Mouse (Mus musculus): ENCODE measurements around the gene H60b. TPM values are rescaled to one million over a fixed set of nuclear protein-coding genes. Genes with fewer than 3 reads are reported as not detected.

The H60b gene
- polyA plus RNA-seq, 1 experiment, result not detected

- TF ChIP-seq GATA1 (IDR thresholded peaks at IDR 0.05; ENCODE audit: low read length), result no peak
- TF ChIP-seq TAL1 (IDR thresholded peaks at IDR 0.05; ENCODE audit: low read length), result no peak
- Histone ChIP-seq H3K9me3 (ENCODE audit: control insufficient read depth, low read length) (no peaks in the 10 kb centered on the region), H3K27me3 (ENCODE audit: control insufficient read depth) (no peaks in the 10 kb centered on the region), H3K4me3 (replicated peaks) (no peak overlapping the region), H3K4me1 (ENCODE audit: control insufficient read depth) (no peaks in the 10 kb centered on the region), H3K36me3 (ENCODE audit: control insufficient read depth) (no peaks in the 10 kb centered on the region)
Measured at GRCm38 (mm10) chr10:22302344-22303057, 144.1 kb downstream of the H60b start.

- no peaks in the 10 kb centered on the region for H3K27me3 ChIP-seq (ENCODE audit: control insufficient read depth)
- no peak overlapping the region for H3K4me3 ChIP-seq (replicated peaks)
- H3K4me1 ChIP-seq (ENCODE audit: control insufficient read depth), result no peaks in the 10 kb centered on the region
- TF ChIP-seq GATA1 (IDR thresholded peaks at IDR 0.05; ENCODE audit: low read length) (no peak), TAL1 (IDR thresholded peaks at IDR 0.05; ENCODE audit: low read length) (no peak)
- no peaks in the 10 kb centered on the region for H3K36me3 ChIP-seq (ENCODE audit: control insufficient read depth)
- no peaks in the 10 kb centered on the region for H3K9me3 ChIP-seq (ENCODE audit: control insufficient read depth, low read length)
Measured at GRCm38 (mm10) chr10:22303736-22304135, 145.3 kb downstream of the H60b start.

GRCm38 (mm10) chr10:22305801-22306200 lies 147.4 kb downstream of the H60b start:
- TF ChIP-seq GATA1 (IDR thresholded peaks at IDR 0.05; ENCODE audit: low read length), result no peak
- no peak for TF ChIP-seq TAL1 (IDR thresholded peaks at IDR 0.05; ENCODE audit: low read length)
- Histone ChIP-seq H3K4me3 (replicated peaks) (no peak overlapping the region), H3K27me3 (ENCODE audit: control insufficient read depth) (no peaks in the 10 kb centered on the region), H3K9me3 (ENCODE audit: control insufficient read depth, low read length) (no peaks in the 10 kb centered on the region), H3K4me1 (ENCODE audit: control insufficient read depth) (no peaks in the 10 kb centered on the region), H3K36me3 (ENCODE audit: control insufficient read depth) (no peaks in the 10 kb centered on the region)

- no peaks in the 10 kb centered on the region for H3K27me3 ChIP-seq (ENCODE audit: control insufficient read depth)
- H3K36me3 ChIP-seq (ENCODE audit: control insufficient read depth), result no peaks in the 10 kb centered on the region
- TF ChIP-seq GATA1 (IDR thresholded peaks at IDR 0.05; ENCODE audit: low read length), result no peak
- no peak for TF ChIP-seq TAL1 (IDR thresholded peaks at IDR 0.05; ENCODE audit: low read length)
- no peaks in the 10 kb centered on the region for H3K4me1 ChIP-seq (ENCODE audit: control insufficient read depth)
- no peak overlapping the region for H3K4me3 ChIP-seq (replicated peaks)
- H3K9me3 ChIP-seq (ENCODE audit: control insufficient read depth, low read length), result no peaks in the 10 kb centered on the region
Measured at GRCm38 (mm10) chr10:22306452-22306851, 148.1 kb downstream of the H60b start.

GRCm38 (mm10) chr10:22308221-22308620 lies 149.8 kb downstream of the H60b start:
- H3K4me3 ChIP-seq (replicated peaks), result no peak overlapping the region

GRCm38 (mm10) chr10:22322858-22323257 lies 164.5 kb downstream of the H60b start:
- Histone ChIP-seq H3K27me3 (ENCODE audit: control insufficient read depth) (no peaks in the 10 kb centered on the region), H3K36me3 (ENCODE audit: control insufficient read depth) (no peaks in the 10 kb centered on the region), H3K4me3 (replicated peaks) (no peak overlapping the region), H3K4me1 (ENCODE audit: control insufficient read depth) (no peaks in the 10 kb centered on the region), H3K9me3 (ENCODE audit: control insufficient read depth, low read length) (no peaks in the 10 kb centered on the region; the same call in 1 of the 2 replicates)
- TF ChIP-seq TAL1 (IDR thresholded peaks at IDR 0.05; ENCODE audit: low read length) (no peak), GATA1 (IDR thresholded peaks at IDR 0.05; ENCODE audit: low read length) (no peak)

More at GRCm38 (mm10) chr10:22308221-22308620, 149.8 kb downstream of the H60b start:
- Histone ChIP-seq H3K27me3 (ENCODE audit: control insufficient read depth) (no peaks in the 10 kb centered on the region), H3K9me3 (ENCODE audit: control insufficient read depth, low read length) (no peaks in the 10 kb centered on the region), H3K36me3 (ENCODE audit: control insufficient read depth) (no peaks in the 10 kb centered on the region), H3K4me1 (ENCODE audit: control insufficient read depth) (no peaks in the 10 kb centered on the region)
- TF ChIP-seq GATA1 (IDR thresholded peaks at IDR 0.05; ENCODE audit: low read length) (no peak), TAL1 (IDR thresholded peaks at IDR 0.05; ENCODE audit: low read length) (no peak)

Other genes with a start within 250 kb of the H60b start
- gene 4930444G20Rik, start 90.5 kb upstream of the H60b start, polyA plus RNA-seq (2012), result not detected in 2 replicates
- not detected in 2 replicates for gene E030030I06Rik, start 9.3 kb upstream of the H60b start, polyA plus RNA-seq (2012)
- gene Raet1e, start within 50 bp of the H60b start, polyA plus RNA-seq (2012), result not detected in 2 replicates
- gene Raet1d, start 202.0 kb downstream of the H60b start, polyA plus RNA-seq (2012), result not detected in 2 replicates

All from erythroblast, embryonic 14.5 days (primary cell).